Mouse (Mus musculus): ENCODE measurements around the gene Rnf25. TPM values are rescaled to one million over a fixed set of nuclear protein-coding genes. Genes with fewer than 3 reads are reported as not detected.

The Rnf25 gene
- total RNA-seq, 2 experiments from 2014 or later: 22.0 to 23.9 TPM

Small RNAs within 50 kb of the gene (microRNA-seq; reads per million reads assigned to microRNA genes)
- gene Gm25035: 0 reads per million in 2 experiments

Other genes starting within 250 kb of the Rnf25 start
- gene Catip, start 239.3 kb downstream of the Rnf25 start, total RNA-seq (2021): under 1 TPM; 0.32 to 0.33 TPM
- gene Slc11a1, start 226.2 kb downstream of the Rnf25 start, total RNA-seq (2021): 1 to 10 TPM; 1.7 to 3.4 TPM
- 100 to 1,000 TPM; 121 to 126 TPM for gene Ctdsp1, start 209.9 kb downstream of the Rnf25 start, total RNA-seq (2021)
- 1 to 10 TPM; 1.4 to 2.1 TPM for gene Vil1, start 192.0 kb downstream of the Rnf25 start, total RNA-seq (2021)
- 10 to 100 TPM; 27.1 to 31.3 TPM for gene Cnot9, start 95.3 kb downstream of the Rnf25 start, total RNA-seq (2021)
- under 1 TPM in 1 of 2 experiments, not detected in 1; 0.18 TPM for gene Plcd4, start 58.5 kb downstream of the Rnf25 start, total RNA-seq (2021)
- gene Usp37, start 57.1 kb downstream of the Rnf25 start, total RNA-seq (2021): 10 to 100 TPM; 22.2 to 26.0 TPM
- 10 to 100 TPM in 1 of 2 experiments, 1 to 10 TPM in 1; 9.4 to 11.0 TPM for gene Zfp142, start 13.2 kb downstream of the Rnf25 start, total RNA-seq (2021)
- 10 to 100 TPM; 21.7 to 22.5 TPM for gene Bcs1l, start 13.1 kb downstream of the Rnf25 start, total RNA-seq (2021)
- gene Stk36, start within 50 bp of the Rnf25 start, total RNA-seq (2021): 1 to 10 TPM; 1.4 to 2.0 TPM
- 10 to 100 TPM; 19.7 to 22.1 TPM for gene Ttll4, start 60.3 kb upstream of the Rnf25 start, total RNA-seq (2021)
- 1 to 10 TPM; 5.4 to 6.3 TPM for gene Cyp27a1, start 112.2 kb upstream of the Rnf25 start, total RNA-seq (2021)
- gene Prkag3, start 147.8 kb upstream of the Rnf25 start, total RNA-seq (2021): 1 to 10 TPM; 3.7 to 4.1 TPM
- gene Wnt6, start 170.5 kb upstream of the Rnf25 start, total RNA-seq (2021): under 1 TPM; 0.12 to 0.20 TPM
- gene Wnt10a, start 190.1 kb upstream of the Rnf25 start, total RNA-seq (2021): not detected